8 mouse cellular contexts compared by ENCODE assay signal in genomic region chr2:121008664-121009007, GRCm38 (mm10). TPM values are rescaled to one million over a fixed set of nuclear protein-coding genes. Genes with fewer than 3 reads are reported as not detected.
DNase-seq lines count a peak whose midpoint lies in the region; ATAC-seq lines count a peak whose summit lies in the region.

No protein-coding gene starts in this region.

- peaks cover 7% of the 10 kb centered on the region for H3K4me1 ChIP-seq in heart, embryonic 16.5 days (ENCODE audit: control insufficient read depth, insufficient read depth, low read length)
- H3K4me1 ChIP-seq in hindbrain, embryonic 10.5 days (replicated peaks), result peaks cover 16% of the 10 kb centered on the region
- peaks cover 15% of the 10 kb centered on the region for H3K4me1 ChIP-seq in midbrain, embryonic 10.5 days

- H3K4me2 ChIP-seq in heart, embryonic 16.5 days (ENCODE audit: low read depth, low read length), result peak overlapping the region; percentile 93

- H3K4me3 ChIP-seq in heart, embryonic 16.5 days (ENCODE audit: low read length), result peak overlapping the region; percentile 93
- peak overlapping the region; percentile 84 for H3K4me3 ChIP-seq in hindbrain, embryonic 10.5 days
- peak overlapping the region; percentile 86 for H3K4me3 ChIP-seq in midbrain, embryonic 10.5 days

- peak overlapping the region; percentile 85 for H3K9ac ChIP-seq in heart, embryonic 16.5 days (ENCODE audit: low read length)

- peaks cover 3% of the 10 kb centered on the region for H3K36me3 ChIP-seq in heart, embryonic 16.5 days (ENCODE audit: control insufficient read depth, insufficient read depth)
- H3K36me3 ChIP-seq in hindbrain, embryonic 10.5 days, result peaks cover 22% of the 10 kb centered on the region
- peaks cover 23% of the 10 kb centered on the region for H3K36me3 ChIP-seq in midbrain, embryonic 10.5 days

- WGBS in heart, embryonic 16.5 days, result 2% methylated on average over 12 of the region's 12 CpGs
- WGBS in hindbrain, embryonic 10.5 days, result 3% methylated on average over 12 of the region's 12 CpGs
- WGBS in midbrain, embryonic 10.5 days, result 1% methylated on average over 12 of the region's 12 CpGs

- peak overlapping the region; percentile 44; the same call in 1 of the 2 replicates for H3K27ac ChIP-seq in heart, embryonic 16.5 days (ENCODE audit: low read length)
- H3K27ac ChIP-seq in hindbrain, embryonic 10.5 days, result peak overlapping the region; percentile 83
- H3K27ac ChIP-seq in midbrain, embryonic 10.5 days (replicated peaks), result peak overlapping the region; percentile 80

- H3K9me3 ChIP-seq in heart, embryonic 16.5 days (replicated peaks; ENCODE audit: control insufficient read depth, low read length), result no peaks in the 10 kb centered on the region
- H3K9me3 ChIP-seq in hindbrain, embryonic 10.5 days, result no peaks in the 10 kb centered on the region
- H3K9me3 ChIP-seq in midbrain, embryonic 10.5 days (replicated peaks), result no peaks in the 10 kb centered on the region

- no peak for DNase-seq in heart, adult 11 months
- DNase-seq in hindbrain, embryonic 10.5 days (ENCODE audit: low spot score), result no peak
- DNase-seq in midbrain, embryonic 10.5 days (ENCODE audit: low spot score), result no peak
- DNase-seq in left cerebral cortex, postnatal 36 days (ENCODE audit: low spot score in 2 of 2), result no peak
- DNase-seq in ovary, postnatal 36 days (ENCODE audit: low spot score), result no peak
- no peak for DNase-seq in layer of hippocampus, postnatal 10 days (ENCODE audit: low spot score in 2 of 2)

- no peaks in the 10 kb centered on the region for H3K27me3 ChIP-seq in heart, embryonic 16.5 days (ENCODE audit: control insufficient read depth, insufficient read depth, low read length)
- H3K27me3 ChIP-seq in hindbrain, embryonic 10.5 days (ENCODE audit: insufficient read depth, poor library complexity, severe bottlenecking), result no peaks in the 10 kb centered on the region
- no peaks in the 10 kb centered on the region for H3K27me3 ChIP-seq in midbrain, embryonic 10.5 days (ENCODE audit: low read depth, poor library complexity, severe bottlenecking)

- intact Hi-C loops in left cerebral cortex, postnatal 36 days (cut with DNase I), result no loop called here

- no peak for ATAC-seq in heart, embryonic 16.5 days (replicated peaks; ENCODE audit: extremely low read depth, insufficient read depth, low FRiP score)
- peak; percentile 29 for ATAC-seq in activated CD4-positive, CD25-positive, alpha-beta regulatory T cell, adult 4 months

RNA-seq across cellular contexts. Expression of gene Ccndbp1, which starts 0.4 kb away (rescaled TPM):
- 42.3 and 45.7 TPM in 2 replicates for polyA plus RNA-seq in heart, embryonic 16.5 days (2015; fragmentation: Nextera tagmentation; extraction: Ambion mirVana)
- polyA plus RNA-seq in activated CD4-positive, CD25-positive, alpha-beta regulatory T cell, adult 4 months (2017; shearing (Covaris generic)), result 100 to 1,000 TPM; 141 to 151 TPM
- 39.7 and 48.7 TPM in 2 replicates for polyA plus RNA-seq in hindbrain, embryonic 10.5 days (2016; fragmentation: Nextera tagmentation; extraction: Ambion mirVana)
- polyA plus RNA-seq in midbrain, embryonic 10.5 days (2016; fragmentation: Nextera tagmentation; extraction: Ambion mirVana), result 34.4 and 44.9 TPM in 2 replicates
- total RNA-seq in left cerebral cortex, postnatal 36 days (2021), result 10 to 100 TPM; 54.9 to 59.4 TPM
- total RNA-seq in layer of hippocampus, postnatal 10 days (2021), result 10 to 100 TPM; 52.7 to 56.3 TPM

RNA-seq across cellular contexts. Expression of gene Epb42, which starts 28.2 kb away (rescaled TPM):
- 1.1 and 1.3 TPM in 2 replicates for polyA plus RNA-seq in heart, embryonic 16.5 days (2015; fragmentation: Nextera tagmentation; extraction: Ambion mirVana)
- polyA plus RNA-seq in activated CD4-positive, CD25-positive, alpha-beta regulatory T cell, adult 4 months (2017; shearing (Covaris generic)), result under 1 TPM; 0.61 to 0.78 TPM
- 7.0 and 9.0 TPM in 2 replicates for polyA plus RNA-seq in hindbrain, embryonic 10.5 days (2016; fragmentation: Nextera tagmentation; extraction: Ambion mirVana)
- 6.3 and 7.4 TPM in 2 replicates for polyA plus RNA-seq in midbrain, embryonic 10.5 days (2016; fragmentation: Nextera tagmentation; extraction: Ambion mirVana)
- total RNA-seq in left cerebral cortex, postnatal 36 days (2021), result not detected
- not detected for total RNA-seq in layer of hippocampus, postnatal 10 days (2021)

RNA-seq across cellular contexts. Expression of gene Tmem62, which starts 31.8 kb away (rescaled TPM):
- polyA plus RNA-seq in heart, embryonic 16.5 days (2015; fragmentation: Nextera tagmentation; extraction: Ambion mirVana), result 1.9 and 2.4 TPM in 2 replicates
- 10 to 100 TPM; 10.6 to 13.4 TPM for polyA plus RNA-seq in activated CD4-positive, CD25-positive, alpha-beta regulatory T cell, adult 4 months (2017; shearing (Covaris generic))
- 4.1 TPM in 2 replicates for polyA plus RNA-seq in hindbrain, embryonic 10.5 days (2016; fragmentation: Nextera tagmentation; extraction: Ambion mirVana)
- 3.3 and 5.4 TPM in 2 replicates for polyA plus RNA-seq in midbrain, embryonic 10.5 days (2016; fragmentation: Nextera tagmentation; extraction: Ambion mirVana)
- 10 to 100 TPM; 21.9 to 28.2 TPM for total RNA-seq in left cerebral cortex, postnatal 36 days (2021)
- 10 to 100 TPM; 18.2 to 20.9 TPM for total RNA-seq in layer of hippocampus, postnatal 10 days (2021)

RNA-seq across cellular contexts. Expression of gene Ubr1, which starts 38.1 kb away (rescaled TPM):
- polyA plus RNA-seq in heart, embryonic 16.5 days (2015; fragmentation: Nextera tagmentation; extraction: Ambion mirVana), result 18.5 and 22.0 TPM in 2 replicates
- polyA plus RNA-seq in activated CD4-positive, CD25-positive, alpha-beta regulatory T cell, adult 4 months (2017; shearing (Covaris generic)), result 10 to 100 TPM; 32.0 to 46.4 TPM
- polyA plus RNA-seq in hindbrain, embryonic 10.5 days (2016; fragmentation: Nextera tagmentation; extraction: Ambion mirVana), result 21.8 and 23.0 TPM in 2 replicates
- 23.2 and 28.7 TPM in 2 replicates for polyA plus RNA-seq in midbrain, embryonic 10.5 days (2016; fragmentation: Nextera tagmentation; extraction: Ambion mirVana)
- total RNA-seq in left cerebral cortex, postnatal 36 days (2021), result 10 to 100 TPM; 35.8 to 49.2 TPM
- total RNA-seq in layer of hippocampus, postnatal 10 days (2021), result 10 to 100 TPM; 46.3 to 50.1 TPM
